Mouse (Mus musculus) T-helper 2 cell (primary cell): Measurements from ENCODE around the gene Mns1.
"Not testable (repeated sequence)": the region's sequence is repeated elsewhere in the genome, so short reads cannot be mapped to it uniquely, and the experiment has no call there.

Source experiments
- in situ Hi-C: fragments of 300-600 bp; cut with MboI, MseI; formaldehyde crosslinking; loops from one replicate; pipeline ENCODE4 v1.15.1; 2025; ENCODE audit warnings: high pct_unique_total_duplicates

Mns1 gene

GRCm38 (mm10) chr9:72437822-72438701 lies at the start of gene Mns1:
Mns1 (plus strand) TSS chr9:72438011.
- in situ Hi-C loops: no loop called here

GRCm38 (mm10) chr9:72388934-72389333 lies 48.9 kb upstream of the Mns1 start:
- in situ Hi-C loops: no loop called here

- in situ Hi-C loops: no loop called here
These were observed 48.3 kb upstream of the Mns1 start for GRCm38 (mm10) chr9:72389431-72390002.

- in situ Hi-C loops: no loop called here
These were observed 47.3 kb upstream of the Mns1 start for GRCm38 (mm10) chr9:72390321-72391077.

- in situ Hi-C loops: no loop called here
These were observed 45.1 kb upstream of the Mns1 start for GRCm38 (mm10) chr9:72392686-72393085.

DNA sequence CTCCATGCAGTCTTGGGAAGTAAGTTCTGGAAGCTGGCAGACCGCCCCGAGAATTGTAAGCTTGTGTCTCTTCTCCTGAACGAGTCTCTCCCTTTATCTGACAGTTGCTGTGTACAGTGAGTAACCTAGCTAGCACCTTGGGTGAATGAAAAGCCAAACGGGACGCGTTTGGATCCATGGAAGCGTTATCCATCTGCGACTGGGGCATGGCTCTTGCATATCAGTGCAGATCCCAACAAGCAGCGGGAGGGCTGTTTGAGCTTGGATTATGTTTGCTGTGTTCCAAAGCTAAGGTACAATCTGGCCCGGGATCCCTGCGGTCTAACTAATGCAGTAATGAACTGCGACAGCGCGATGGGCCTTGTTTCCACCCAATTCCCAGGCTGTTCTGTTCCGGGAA lies 44.6 kb upstream of the Mns1 start:
- in situ Hi-C loops: no loop called here

- in situ Hi-C loops: no loop called here
These were observed 43.9 kb upstream of the Mns1 start for GRCm38 (mm10) chr9:72393869-72394341.

- in situ Hi-C loops: no loop called here
These were observed 37.7 kb upstream of the Mns1 start for GRCm38 (mm10) chr9:72400121-72400520.

DNA sequence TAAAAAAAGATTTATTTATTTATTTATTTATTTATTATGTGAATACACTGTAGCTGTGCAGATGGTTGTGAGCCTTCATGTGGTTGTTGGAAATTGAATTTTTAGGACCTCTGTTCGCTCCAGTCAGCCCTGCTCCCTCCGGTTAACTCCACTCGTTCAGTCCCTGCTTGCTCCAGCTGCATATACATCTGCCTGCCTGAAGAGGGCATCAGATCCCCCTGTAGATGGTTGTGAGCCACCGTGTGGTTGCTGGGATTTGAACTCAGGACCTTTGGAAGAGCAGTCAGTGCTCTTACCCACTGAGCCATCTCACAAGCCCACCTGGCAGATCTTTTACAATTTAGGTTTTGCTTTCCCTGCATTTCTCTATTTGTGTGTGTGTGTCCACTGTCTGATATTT lies 36.0 kb upstream of the Mns1 start:
- in situ Hi-C loops: not testable (repeated sequence)

- in situ Hi-C loops: no loop called here
These were observed 34.4 kb upstream of the Mns1 start for GRCm38 (mm10) chr9:72403421-72403820.

- in situ Hi-C loops: no loop called here
These were observed 33.4 kb upstream of the Mns1 start for GRCm38 (mm10) chr9:72404446-72404845.

- in situ Hi-C loops: no loop called here
These were observed 32.9 kb upstream of the Mns1 start for GRCm38 (mm10) chr9:72404934-72405333.

- in situ Hi-C loops: no loop called here
These were observed 31.8 kb upstream of the Mns1 start for GRCm38 (mm10) chr9:72405882-72406638.

DNA sequence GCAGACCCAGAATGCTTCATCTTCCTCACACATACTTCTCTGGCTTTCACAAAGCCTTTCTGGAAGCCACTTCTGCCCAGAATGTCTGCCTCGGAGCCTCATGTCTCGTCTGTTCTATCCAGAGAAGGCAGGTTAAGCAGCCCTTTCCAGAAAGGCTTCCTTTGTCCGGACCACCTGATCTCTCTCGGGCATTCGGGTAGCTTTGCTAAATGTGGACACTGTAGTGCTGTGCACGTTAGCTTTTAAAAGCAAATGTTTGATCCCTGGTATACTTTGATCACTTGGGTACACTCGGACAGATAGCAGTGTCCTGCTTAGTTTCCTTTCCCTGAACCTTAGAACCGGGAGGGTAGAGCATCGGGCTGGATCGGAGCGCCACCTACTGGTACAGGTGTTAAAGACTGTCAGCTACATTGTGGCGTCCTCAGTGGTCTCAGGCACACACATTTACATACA lies 29.7 kb upstream of the Mns1 start:
- in situ Hi-C loops: no loop called here

DNA sequence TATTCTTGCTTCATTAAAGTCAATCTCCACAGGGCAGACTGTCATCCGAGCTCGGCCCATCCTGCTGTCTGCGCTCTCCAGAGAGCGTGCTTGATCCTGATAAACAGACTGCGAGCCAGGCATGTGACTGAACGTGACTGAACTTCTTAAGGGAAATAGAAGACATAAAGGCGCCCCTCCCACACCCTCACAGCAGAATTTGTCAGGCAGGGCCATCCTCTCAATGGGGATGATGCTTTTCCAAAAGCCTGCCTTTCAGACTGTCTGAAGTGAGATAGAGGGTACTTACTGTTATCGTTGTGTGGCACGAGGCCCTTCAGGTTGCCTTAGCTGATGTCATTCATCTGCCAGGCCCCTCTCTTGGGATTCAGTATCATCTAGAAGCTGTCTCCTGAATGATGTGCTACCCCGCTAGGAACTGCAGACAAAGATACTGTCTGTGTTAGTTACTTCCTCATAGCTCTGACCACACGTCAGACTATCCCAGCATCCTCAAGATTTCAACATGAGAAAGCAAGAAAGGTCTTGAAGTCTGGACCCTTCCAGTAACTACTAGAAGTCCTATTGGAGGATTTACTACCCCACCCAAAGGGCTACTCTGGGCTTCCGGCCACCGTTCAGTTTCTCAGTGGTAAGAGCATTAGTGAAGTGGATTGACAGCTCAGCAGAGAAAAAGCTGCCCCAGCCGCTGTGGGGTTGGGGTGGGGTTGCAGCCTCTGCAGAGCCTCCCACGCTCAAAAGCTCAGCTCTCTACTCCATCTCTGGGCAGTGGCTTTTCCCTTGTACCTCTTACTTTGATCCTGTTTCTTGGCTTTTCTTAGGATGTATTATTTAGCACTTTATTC lies 28.2 kb upstream of the Mns1 start:
- in situ Hi-C loops: no loop called here

- in situ Hi-C loops: no loop called here
These were observed 26.1 kb upstream of the Mns1 start for GRCm38 (mm10) chr9:72411746-72412145.

DNA sequence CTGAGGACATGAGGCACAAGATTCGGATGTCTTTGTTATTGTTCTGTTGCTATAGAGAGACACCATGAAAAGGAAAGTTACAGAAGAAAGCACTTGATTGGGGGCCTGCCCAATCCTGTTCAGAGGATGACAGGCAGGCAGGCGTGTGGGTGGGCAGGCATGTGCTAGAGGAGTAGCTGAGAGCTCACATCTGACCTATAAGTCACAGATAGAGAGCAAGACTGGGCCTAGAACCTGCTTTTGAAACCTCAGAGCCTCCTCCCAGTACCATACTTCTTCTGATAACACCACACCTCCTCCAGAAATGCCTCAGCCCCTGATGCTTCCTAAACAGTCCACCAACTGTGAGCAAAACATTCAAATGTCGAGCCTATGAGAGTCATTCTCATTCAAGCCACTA lies 19.4 kb upstream of the Mns1 start:
- in situ Hi-C loops: no loop called here

GRCm38 (mm10) chr9:72420490-72420889 lies 17.3 kb upstream of the Mns1 start:
- in situ Hi-C loops: loop anchor here (10.0 kb wide), 1 partner anchor 1966 kb away; no protein-coding TSS in a partner anchor

DNA sequence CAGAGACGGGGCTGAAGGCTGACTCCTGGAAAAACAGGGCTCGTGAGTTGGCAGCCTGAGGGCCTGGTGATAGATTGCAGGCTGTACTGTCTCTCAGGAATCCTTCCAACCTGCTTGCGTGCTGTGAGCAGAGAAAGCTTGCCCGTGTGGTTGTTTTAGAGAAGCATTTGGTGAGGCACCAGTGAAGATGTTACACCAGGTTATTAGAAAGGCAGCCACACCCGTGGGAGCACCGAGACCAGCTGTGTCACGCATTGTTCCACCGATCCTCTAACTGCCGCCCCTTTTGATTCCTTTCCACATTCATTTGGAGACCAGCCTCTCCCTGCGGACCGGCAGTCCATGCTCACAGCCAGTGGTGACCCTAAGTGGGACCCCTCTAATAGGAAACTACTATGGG lies 15.5 kb upstream of the Mns1 start:
- in situ Hi-C loops: loop anchor here (10.0 kb wide), 1 partner anchor 1967 kb away; no protein-coding TSS in a partner anchor

- in situ Hi-C loops: loop anchor here (10.0 kb wide), 1 partner anchor 1968 kb away; no protein-coding TSS in a partner anchor
These were observed 15.1 kb upstream of the Mns1 start for GRCm38 (mm10) chr9:72422753-72423152.
